Mouse (Mus musculus): ENCODE measurements around the gene Lsm11. TPM values are rescaled to one million over a fixed set of nuclear protein-coding genes. Genes with fewer than 3 reads are reported as not detected.

Gene Lsm11
- polyA plus RNA-seq, 1 experiment from 2014 or later, result 11.0 TPM

- Histone ChIP-seq H3K36me3 (ENCODE audit: control insufficient read depth, insufficient read depth, low read length) (no peaks in the 10 kb centered on the region; the same call in 1 of the 2 replicates), H3K4me2 (ENCODE audit: low read depth, low read length, severe bottlenecking) (no peak overlapping the region), H3K4me3 (ENCODE audit: low read depth, low read length) (no peak overlapping the region), H3K9ac (ENCODE audit: low read length) (no peak overlapping the region), H3K4me1 (replicated peaks; ENCODE audit: control insufficient read depth, insufficient read depth, low read length) (no peaks in the 10 kb centered on the region), H3K27me3 (ENCODE audit: control insufficient read depth, insufficient read depth, low read length) (no peaks in the 10 kb centered on the region), H3K9me3 (ENCODE audit: control insufficient read depth, low read length) (no peaks in the 10 kb centered on the region), H3K27ac (ENCODE audit: low read depth, low read length) (no peak overlapping the region)
- DNase-seq (ENCODE audit: low spot score) (no peak), ATAC-seq (replicated peaks; ENCODE audit: low FRiP score) (no peak)
- 90% methylated on average over 5 of the region's 5 CpGs for WGBS
Observed at GRCm38 (mm10) chr11:45907301-45907700, 37.4 kb downstream of the Lsm11 start.

- H3K9ac ChIP-seq (ENCODE audit: low read length), result no peak overlapping the region
- H3K4me1 ChIP-seq (replicated peaks; ENCODE audit: control insufficient read depth, insufficient read depth, low read length), result no peaks in the 10 kb centered on the region
- H3K27ac ChIP-seq (ENCODE audit: low read depth, low read length), result no peak overlapping the region
- no peaks in the 10 kb centered on the region for H3K9me3 ChIP-seq (ENCODE audit: control insufficient read depth, low read length)
- no peak for DNase-seq (ENCODE audit: low spot score)
- 93% methylated on average over 8 of the region's 8 CpGs for WGBS
- no peaks in the 10 kb centered on the region; the same call in 1 of the 2 replicates for H3K36me3 ChIP-seq (ENCODE audit: control insufficient read depth, insufficient read depth, low read length)
- no peaks in the 10 kb centered on the region for H3K27me3 ChIP-seq (ENCODE audit: control insufficient read depth, insufficient read depth, low read length)
- no peak overlapping the region for H3K4me3 ChIP-seq (ENCODE audit: low read depth, low read length)
- ATAC-seq (replicated peaks; ENCODE audit: low FRiP score), result no peak
- H3K4me2 ChIP-seq (ENCODE audit: low read depth, low read length, severe bottlenecking), result no peak overlapping the region
Observed at GRCm38 (mm10) chr11:45906109-45906786, 38.5 kb downstream of the Lsm11 start.

GRCm38 (mm10) chr11:45900233-45901015 lies 44.3 kb downstream of the Lsm11 start:
- Histone ChIP-seq H3K27me3 (ENCODE audit: control insufficient read depth, insufficient read depth, low read length) (no peaks in the 10 kb centered on the region), H3K36me3 (ENCODE audit: control insufficient read depth, insufficient read depth, low read length) (no peaks in the 10 kb centered on the region), H3K9ac (ENCODE audit: low read length) (no peak overlapping the region), H3K9me3 (ENCODE audit: control insufficient read depth, low read length) (no peaks in the 10 kb centered on the region), H3K4me3 (ENCODE audit: low read depth, low read length) (no peak overlapping the region), H3K4me1 (replicated peaks; ENCODE audit: control insufficient read depth, insufficient read depth, low read length) (0 out of 2 replicates have a peak, but pooled peaks cover 2% of the 10 kb centered on the region), H3K27ac (ENCODE audit: low read depth, low read length) (no peak overlapping the region), H3K4me2 (ENCODE audit: low read depth, low read length, severe bottlenecking) (no peak overlapping the region)
- ATAC-seq (replicated peaks; ENCODE audit: low FRiP score) (no peak), DNase-seq (ENCODE audit: low spot score) (no peak)
- WGBS, result 77% methylated on average over 11 of the region's 11 CpGs

- Histone ChIP-seq H3K27me3 (ENCODE audit: control insufficient read depth, insufficient read depth, low read length) (no peaks in the 10 kb centered on the region), H3K9ac (ENCODE audit: low read length) (no peak overlapping the region), H3K4me2 (ENCODE audit: low read depth, low read length, severe bottlenecking) (no peak overlapping the region), H3K36me3 (ENCODE audit: control insufficient read depth, insufficient read depth, low read length) (peaks cover 9% of the 10 kb centered on the region; the same call in 1 of the 2 replicates), H3K4me3 (ENCODE audit: low read depth, low read length) (no peak overlapping the region), H3K4me1 (replicated peaks; ENCODE audit: control insufficient read depth, insufficient read depth, low read length) (0 out of 2 replicates have a peak, but pooled peaks cover 2% of the 10 kb centered on the region), H3K9me3 (ENCODE audit: control insufficient read depth, low read length) (no peaks in the 10 kb centered on the region), H3K27ac (ENCODE audit: low read depth, low read length) (no peak overlapping the region)
- WGBS, result 92% methylated on average over 2 of the region's 2 CpGs
- DNase-seq (ENCODE audit: low spot score) (no peak), ATAC-seq (replicated peaks; ENCODE audit: low FRiP score) (no peak)
Observed at GRCm38 (mm10) chr11:45897392-45897791, 47.3 kb downstream of the Lsm11 start.

- WGBS, result over 99% methylated on average over 5 of the region's 5 CpGs
- DNase-seq (ENCODE audit: low spot score) (no peak), ATAC-seq (replicated peaks; ENCODE audit: low FRiP score) (no peak)
- Histone ChIP-seq H3K27me3 (ENCODE audit: control insufficient read depth, insufficient read depth, low read length) (no peaks in the 10 kb centered on the region), H3K4me3 (ENCODE audit: low read depth, low read length) (no peak overlapping the region), H3K36me3 (ENCODE audit: control insufficient read depth, insufficient read depth, low read length) (peaks cover 11% of the 10 kb centered on the region; the same call in 1 of the 2 replicates), H3K9ac (ENCODE audit: low read length) (no peak overlapping the region), H3K4me1 (replicated peaks; ENCODE audit: control insufficient read depth, insufficient read depth, low read length) (no peaks in the 10 kb centered on the region), H3K4me2 (ENCODE audit: low read depth, low read length, severe bottlenecking) (no peak overlapping the region), H3K9me3 (ENCODE audit: control insufficient read depth, low read length) (no peaks in the 10 kb centered on the region), H3K27ac (ENCODE audit: low read depth, low read length) (no peak overlapping the region)
Observed at GRCm38 (mm10) chr11:45892861-45893360, 51.8 kb downstream of the Lsm11 start.

- DNase-seq (ENCODE audit: low spot score) (no peak), ATAC-seq (replicated peaks; ENCODE audit: low FRiP score) (no peak)
- Histone ChIP-seq H3K36me3 (ENCODE audit: control insufficient read depth, insufficient read depth, low read length) (peaks cover 11% of the 10 kb centered on the region; the same call in 1 of the 2 replicates), H3K4me2 (ENCODE audit: low read depth, low read length, severe bottlenecking) (no peak overlapping the region), H3K4me3 (ENCODE audit: low read depth, low read length) (no peak overlapping the region), H3K4me1 (replicated peaks; ENCODE audit: control insufficient read depth, insufficient read depth, low read length) (no peaks in the 10 kb centered on the region; the same call in 1 of the 2 replicates), H3K27ac (ENCODE audit: low read depth, low read length) (no peak overlapping the region), H3K27me3 (ENCODE audit: control insufficient read depth, insufficient read depth, low read length) (no peaks in the 10 kb centered on the region), H3K9ac (ENCODE audit: low read length) (no peak overlapping the region), H3K9me3 (ENCODE audit: control insufficient read depth, low read length) (no peaks in the 10 kb centered on the region)
- 93% methylated on average over 20 of the region's 20 CpGs for WGBS
Observed at GRCm38 (mm10) chr11:45890423-45890822, 54.3 kb downstream of the Lsm11 start.

GRCm38 (mm10) chr11:45889981-45890380 lies 54.8 kb downstream of the Lsm11 start:
- no peak for DNase-seq (ENCODE audit: low spot score)
- H3K9ac ChIP-seq (ENCODE audit: low read length), result no peak overlapping the region
- peaks cover 11% of the 10 kb centered on the region; the same call in 1 of the 2 replicates for H3K36me3 ChIP-seq (ENCODE audit: control insufficient read depth, insufficient read depth, low read length)
- H3K4me3 ChIP-seq (ENCODE audit: low read depth, low read length), result no peak overlapping the region
- no peaks in the 10 kb centered on the region for H3K9me3 ChIP-seq (ENCODE audit: control insufficient read depth, low read length)
- H3K27me3 ChIP-seq (ENCODE audit: control insufficient read depth, insufficient read depth, low read length), result no peaks in the 10 kb centered on the region
- no peak overlapping the region for H3K27ac ChIP-seq (ENCODE audit: low read depth, low read length)
- no peaks in the 10 kb centered on the region; the same call in 1 of the 2 replicates for H3K4me1 ChIP-seq (replicated peaks; ENCODE audit: control insufficient read depth, insufficient read depth, low read length)
- 89% methylated on average over 3 of the region's 3 CpGs for WGBS
- no peak overlapping the region for H3K4me2 ChIP-seq (ENCODE audit: low read depth, low read length, severe bottlenecking)
- ATAC-seq (replicated peaks; ENCODE audit: low FRiP score), result no peak

GRCm38 (mm10) chr11:45888471-45889030 lies 56.2 kb downstream of the Lsm11 start:
- Histone ChIP-seq H3K4me3 (ENCODE audit: low read depth, low read length) (no peak overlapping the region), H3K27ac (ENCODE audit: low read depth, low read length) (no peak overlapping the region), H3K4me1 (replicated peaks; ENCODE audit: control insufficient read depth, insufficient read depth, low read length) (no peaks in the 10 kb centered on the region; the same call in 1 of the 2 replicates), H3K36me3 (ENCODE audit: control insufficient read depth, insufficient read depth, low read length) (peaks cover 2% of the 10 kb centered on the region; the same call in 1 of the 2 replicates), H3K9me3 (ENCODE audit: control insufficient read depth, low read length) (no peaks in the 10 kb centered on the region), H3K9ac (ENCODE audit: low read length) (no peak overlapping the region), H3K4me2 (ENCODE audit: low read depth, low read length, severe bottlenecking) (no peak overlapping the region), H3K27me3 (ENCODE audit: control insufficient read depth, insufficient read depth, low read length) (no peaks in the 10 kb centered on the region)
- WGBS, result 91% methylated on average over 9 of the region's 9 CpGs
- ATAC-seq (replicated peaks; ENCODE audit: low FRiP score) (no peak), DNase-seq (ENCODE audit: low spot score) (no peak)

Measured in forebrain, embryonic 11.5 days (tissue).